Mouse (Mus musculus): ENCODE data around the gene Prmt9. TPM values are rescaled to one million over a fixed set of nuclear protein-coding genes. Genes with fewer than 3 reads are reported as not detected.

The Prmt9 gene
- total and polyA plus RNA-seq, 3 experiments, result 14.2 to 16.9 (median 14.3) TPM

- peaks cover 8 to 19% of the 10 kb centered on the region in 2 experiments for H3K36me3 ChIP-seq (replicated peaks in 1 of 2; ENCODE audit: control insufficient read depth in 1 of 2, insufficient read depth in 1 of 2, low read length in 1 of 2)
- peaks cover 5 to 18% of the 10 kb centered on the region in 2 experiments for H3K4me1 ChIP-seq (ENCODE audit: control insufficient read depth in 1 of 2, insufficient read depth in 2 of 2)
- dilution Hi-C loops (cut with MboI; ENCODE audit: extremely low pct_ligation_motif_present, extremely low pct_unique_long_range_greater_than_20kb, low sequenced_read_pairs), result no loop called here
- peaks cover 10% of the 10 kb centered on the region for H3K79me2 ChIP-seq (replicated peaks; ENCODE audit: control insufficient read depth, extremely low read depth, insufficient read depth, poor library complexity, severe bottlenecking)
- H3K9ac ChIP-seq (ENCODE audit: insufficient read depth, low read depth), result peak overlapping the region; percentile 51
- H3K9me3 ChIP-seq (replicated peaks; ENCODE audit: low read length), result peaks cover 2% of the 10 kb centered on the region
- H3K4me3 ChIP-seq (replicated peaks in 1 of 3; ENCODE audit: low read depth in 2 of 3, low read length in 2 of 3, poor library complexity in 1 of 3), result peak overlapping the region; percentile 81 to 96 (median 91)
- DNase-seq (ENCODE audit: extremely low read depth), result no peak
- no peak for TF ChIP-seq KAT2A (IDR thresholded peaks at IDR 0.05; ENCODE audit: insufficient replicate concordance, low read length)
- no peak for TF ChIP-seq BHLHE40 (IDR thresholded peaks at IDR 0.05; ENCODE audit: low read depth, low read length)
- TF ChIP-seq ZMIZ1 (IDR thresholded peaks at IDR 0.05; ENCODE audit: low read depth, low read length), result no peak
- no peak for TF ChIP-seq ETS1 (conservative IDR thresholded peaks at IDR 0.05; ENCODE audit: low read depth, low read length)
- no peak for TF ChIP-seq POLR2A (IDR thresholded peaks at IDR 0.05; ENCODE audit: low read depth, low read length)
- no peak for TF ChIP-seq MXI1 (IDR thresholded peaks at IDR 0.05; ENCODE audit: low read depth, low read length)
- TF ChIP-seq CTCF (conservative IDR thresholded peaks at IDR 0.05 in 1 of 2, IDR thresholded peaks at IDR 0.05 in 1 of 2; ENCODE audit: low read depth in 2 of 2, low read length in 2 of 2), result no peak
- TF ChIP-seq RCOR1 (conservative IDR thresholded peaks at IDR 0.05; ENCODE audit: low read depth, low read length), result no peak
- no peak for TF ChIP-seq USF1 (IDR thresholded peaks at IDR 0.05; ENCODE audit: low read depth, low read length)
- TF ChIP-seq ZKSCAN1 (IDR thresholded peaks at IDR 0.05; ENCODE audit: borderline replicate concordance, low read depth, low read length), result no peak
- TF ChIP-seq CHD2 (IDR thresholded peaks at IDR 0.05; ENCODE audit: low read length), result no peak
- TF ChIP-seq MEF2A (IDR thresholded peaks at IDR 0.05; ENCODE audit: borderline replicate concordance, low read depth, low read length), result no peak
- TF ChIP-seq MAX (IDR thresholded peaks at IDR 0.05; ENCODE audit: low read length), result no peak
- no peak for TF ChIP-seq ZNF384 (IDR thresholded peaks at IDR 0.05; ENCODE audit: low read depth, low read length)
- TF ChIP-seq E2F4 (IDR thresholded peaks at IDR 0.05; ENCODE audit: insufficient replicate concordance, low read depth, low read length), result no peak
- TF ChIP-seq UBTF (IDR thresholded peaks at IDR 0.05; ENCODE audit: low read depth, low read length), result no peak
- TF ChIP-seq SMC3 (IDR thresholded peaks at IDR 0.05; ENCODE audit: low read depth, low read length), result no peak
- peak overlapping the region; percentile 81 for H3K4me2 ChIP-seq (ENCODE audit: insufficient read depth, low read depth, poor library complexity, severe bottlenecking)
- no peaks in the 10 kb centered on the region for H3K27me3 ChIP-seq (replicated peaks)
- in situ Hi-C loops (cut with MboI; ENCODE audit: low pct_ligation_motif_present, low pct_unique_long_range_greater_than_20kb, low sequenced_read_pairs), result no loop called here
- no peak overlapping the region for H3K27ac ChIP-seq (ENCODE audit: insufficient read depth, low read depth)
Observed at GRCm38 (mm10) chr8:77609621-77610020, 60.4 kb downstream of the Prmt9 start.

DNA sequence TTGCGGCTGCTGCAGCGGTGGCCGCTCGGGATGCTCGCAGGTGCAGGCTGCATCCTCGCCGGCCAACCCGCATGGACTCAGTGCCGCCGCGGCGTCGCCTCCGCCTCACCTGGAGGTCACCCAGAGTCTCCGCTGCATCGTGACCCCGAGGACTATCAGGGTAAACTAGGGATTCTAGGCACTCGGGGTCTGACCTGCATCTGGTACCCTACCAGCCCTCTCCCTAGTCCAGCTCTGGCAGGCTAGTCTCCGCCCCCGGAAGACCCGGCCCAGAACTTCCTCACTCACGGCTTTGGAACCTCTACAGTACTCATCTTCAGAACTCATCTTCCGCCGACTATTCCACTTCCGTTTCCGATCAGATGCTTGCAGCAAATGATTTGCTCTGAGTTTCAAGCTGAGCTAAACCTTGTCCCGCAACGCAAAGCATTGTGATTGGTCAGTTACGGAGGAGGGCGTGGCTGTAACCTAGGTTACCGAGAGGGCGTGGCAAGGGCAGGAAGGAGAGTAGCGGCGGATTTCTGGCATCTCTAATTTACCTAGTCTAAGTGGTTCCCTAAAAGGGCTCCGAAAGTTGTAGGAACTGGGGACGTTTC lies 61.3 kb downstream of the Prmt9 start, which contains the start of gene Tmem184c:
TSS of gene Tmem184c (minus strand) at position 325 of the 596 bp plus-strand sequence.
- Histone ChIP-seq H3K4me3 (replicated peaks in 1 of 3; ENCODE audit: low read depth in 2 of 3, low read length in 2 of 3, poor library complexity in 1 of 3) (peak within 1 kb of the TSS; percentile 81 to 96 (median 91)), H3K9me3 (replicated peaks; ENCODE audit: low read length) (peaks cover 2% of the 10 kb centered on the region), H3K27ac (ENCODE audit: insufficient read depth, low read depth) (no peak within 1 kb of the TSS; the same call in 1 of the 2 replicates), H3K9ac (ENCODE audit: insufficient read depth, low read depth) (peak within 1 kb of the TSS; percentile 57), H3K36me3 (replicated peaks in 1 of 2; ENCODE audit: control insufficient read depth in 1 of 2, insufficient read depth in 1 of 2, low read length in 1 of 2) (peaks cover 6 to 12% of the 10 kb centered on the region in 2 experiments), H3K79me2 (replicated peaks; ENCODE audit: control insufficient read depth, extremely low read depth, insufficient read depth, poor library complexity, severe bottlenecking) (peaks cover 10% of the 10 kb centered on the region), H3K4me1 (ENCODE audit: control insufficient read depth in 1 of 2, insufficient read depth in 2 of 2) (peaks cover 5 to 18% of the 10 kb centered on the region in 2 experiments), H3K4me2 (ENCODE audit: insufficient read depth, low read depth, poor library complexity, severe bottlenecking) (peak within 1 kb of the TSS; percentile 81), H3K27me3 (replicated peaks) (no peaks in the 10 kb centered on the region)
- peak; percentile 99 for DNase-seq (ENCODE audit: extremely low read depth)
- in situ Hi-C loops (cut with MboI; ENCODE audit: low pct_ligation_motif_present, low pct_unique_long_range_greater_than_20kb, low sequenced_read_pairs) (no loop called here), dilution Hi-C loops (cut with MboI; ENCODE audit: extremely low pct_ligation_motif_present, extremely low pct_unique_long_range_greater_than_20kb, low sequenced_read_pairs) (no loop called here)
- 0 out of 2 replicates have a peak, but pooled peaks have one; percentile 14 for TF ChIP-seq MYC (IDR thresholded peaks at IDR 0.05; ENCODE audit: low read depth, low read length)
- no peak for TF ChIP-seq UBTF (IDR thresholded peaks at IDR 0.05; ENCODE audit: low read depth, low read length)
- 0 out of 2 replicates have a peak, but pooled peaks have one; percentile 26 for TF ChIP-seq ETS1 (conservative IDR thresholded peaks at IDR 0.05; ENCODE audit: low read depth, low read length)
- TF ChIP-seq ZNF384 (IDR thresholded peaks at IDR 0.05; ENCODE audit: low read depth, low read length), result no peak
- no peak for TF ChIP-seq MAZ (IDR thresholded peaks at IDR 0.05; ENCODE audit: low read depth, low read length)
- peak; percentile 54; the same call in 1 of the 2 replicates for TF ChIP-seq POLR2AphosphoS2 (IDR thresholded peaks at IDR 0.05; ENCODE audit: low read depth, low read length)
- peak; percentile 80 for TF ChIP-seq HCFC1 (IDR thresholded peaks at IDR 0.05; ENCODE audit: low read depth, low read length)
- TF ChIP-seq USF2 (conservative IDR thresholded peaks at IDR 0.05; ENCODE audit: low read depth, low read length), result no peak
- no peak for TF ChIP-seq BHLHE40 (IDR thresholded peaks at IDR 0.05; ENCODE audit: low read depth, low read length)
- peak; percentile 79 for TF ChIP-seq NELFE (IDR thresholded peaks at IDR 0.05; ENCODE audit: low read depth, low read length)
- no peak for TF ChIP-seq ZKSCAN1 (IDR thresholded peaks at IDR 0.05; ENCODE audit: borderline replicate concordance, low read depth, low read length)
- TF ChIP-seq SMC3 (IDR thresholded peaks at IDR 0.05; ENCODE audit: low read depth, low read length), result no peak
- TF ChIP-seq ZC3H11A (IDR thresholded peaks at IDR 0.05; ENCODE audit: low read depth, low read length), result no peak
- TF ChIP-seq JUN (IDR thresholded peaks at IDR 0.05; ENCODE audit: insufficient read depth, low read depth, low read length), result no peak
- no peak for TF ChIP-seq MEF2A (IDR thresholded peaks at IDR 0.05; ENCODE audit: borderline replicate concordance, low read depth, low read length)
- no peak for TF ChIP-seq RAD21 (IDR thresholded peaks at IDR 0.05; ENCODE audit: low read depth, low read length)
- TF ChIP-seq NRF1 (IDR thresholded peaks at IDR 0.05; ENCODE audit: low read depth, low read length), result no peak
- TF ChIP-seq MAFK (IDR thresholded peaks at IDR 0.05; ENCODE audit: insufficient replicate concordance, low read length), result no peak
- no peak for TF ChIP-seq USF1 (IDR thresholded peaks at IDR 0.05; ENCODE audit: low read depth, low read length)
- TF ChIP-seq MAX (IDR thresholded peaks at IDR 0.05; ENCODE audit: low read length), result no peak
- TF ChIP-seq RCOR1 (conservative IDR thresholded peaks at IDR 0.05; ENCODE audit: low read depth, low read length), result 0 out of 2 replicates have a peak, but pooled peaks have one; percentile 15
- peak; percentile 94 for TF ChIP-seq ELF1 (IDR thresholded peaks at IDR 0.05; ENCODE audit: low read depth, low read length)
- no peak for TF ChIP-seq E2F4 (IDR thresholded peaks at IDR 0.05; ENCODE audit: insufficient replicate concordance, low read depth, low read length)
- TF ChIP-seq KAT2A (IDR thresholded peaks at IDR 0.05; ENCODE audit: insufficient replicate concordance, low read length), result peak; percentile 51; the same call in 1 of the 2 replicates
